Mouse (Mus musculus): ENCODE data around the gene Scd2. TPM values are rescaled to one million over a fixed set of nuclear protein-coding genes. Genes with fewer than 3 reads are reported as not detected.
"Not testable (repeated sequence)": the region's sequence is repeated elsewhere in the genome, so short reads cannot be mapped to it uniquely, and the experiment has no call there.

The Scd2 gene
- total RNA-seq (2022), result 10 to 100 TPM in 1 of 4 experiments, 1 to 10 TPM in 3; 7.5 to 10.2 (median 9.4) TPM

- no peak for DNase-seq (ENCODE audit: low spot score)
These were observed at the start of gene Scd2 for GRCm38 (mm10) chr19:44292941-44293768. Gene Scd2 (plus strand): TSS chr19:44293674.

GRCm38 (mm10) chr19:44245761-44246171 lies 47.7 kb upstream of the Scd2 start:
- peak; percentile 58 for DNase-seq (ENCODE audit: low spot score)

DNA sequence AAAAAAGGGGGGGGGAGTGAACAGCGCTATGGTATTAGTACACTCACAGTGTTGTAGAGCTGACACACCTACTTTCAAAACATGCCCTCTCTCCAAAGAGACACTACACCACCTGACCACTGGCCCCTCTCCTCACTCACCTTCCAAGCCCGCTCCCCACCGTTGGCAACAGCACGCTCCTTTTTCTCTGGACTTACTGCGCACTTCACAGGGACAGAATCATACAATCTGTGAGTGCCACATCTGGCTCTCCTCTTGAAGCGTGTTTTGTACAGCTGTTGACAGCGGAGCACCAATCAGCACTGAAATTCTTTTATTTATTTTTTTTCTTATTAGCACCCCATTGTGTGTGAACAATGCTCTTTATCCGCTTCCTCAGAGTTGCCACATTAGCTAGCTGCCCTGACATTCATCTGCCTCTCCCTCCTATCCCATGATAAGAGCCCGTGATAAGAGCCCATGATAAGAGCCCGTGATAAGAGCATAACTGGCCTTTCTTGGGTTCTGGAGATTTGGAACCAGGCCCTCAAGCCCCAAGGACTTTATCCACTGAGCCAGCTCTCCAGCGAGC lies 47.0 kb upstream of the Scd2 start:
- no peak for DNase-seq (ENCODE audit: low spot score)

GRCm38 (mm10) chr19:44247281-44248080 lies 46.0 kb upstream of the Scd2 start:
- peak; percentile 11 for DNase-seq (ENCODE audit: low spot score)

DNA sequence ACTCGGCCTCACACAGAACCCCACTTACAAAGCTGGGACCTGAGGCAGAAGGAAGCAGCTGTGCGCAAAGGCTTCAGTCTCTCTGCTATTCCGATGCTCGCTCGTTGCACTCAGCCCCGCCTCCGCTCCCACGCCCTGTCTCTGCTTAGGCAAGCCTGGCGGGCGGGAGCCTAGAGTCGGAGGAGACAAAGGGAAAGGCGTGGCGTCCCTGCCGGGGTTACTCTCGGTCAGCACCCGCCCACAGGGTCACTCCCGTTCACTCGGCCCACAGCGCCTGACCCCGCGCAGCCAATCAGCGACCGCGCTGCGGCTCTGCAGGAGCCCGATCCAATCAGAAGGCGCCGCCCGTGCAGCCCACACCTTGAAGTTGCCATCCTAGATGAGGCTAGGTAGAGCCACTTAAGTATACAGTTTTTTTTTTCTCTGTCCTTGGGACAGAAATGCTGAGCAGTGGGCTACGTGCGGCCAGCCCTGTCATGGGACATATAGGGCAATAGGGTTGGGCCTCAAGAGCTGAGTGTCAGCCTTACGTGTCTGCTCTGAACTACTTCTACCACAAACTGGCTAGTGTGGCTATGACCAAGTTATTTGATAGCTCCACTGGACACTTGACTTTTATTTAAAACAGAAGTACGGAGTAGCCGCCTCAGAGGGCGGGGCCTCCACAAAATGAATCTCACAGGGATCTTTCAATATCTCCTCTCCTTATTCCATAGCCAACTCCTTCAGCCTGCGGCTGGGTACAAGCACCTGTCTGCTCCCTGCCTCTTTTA lies 45.2 kb upstream of the Scd2 start:
- DNase-seq (ENCODE audit: low spot score), result peak; percentile 94

DNA sequence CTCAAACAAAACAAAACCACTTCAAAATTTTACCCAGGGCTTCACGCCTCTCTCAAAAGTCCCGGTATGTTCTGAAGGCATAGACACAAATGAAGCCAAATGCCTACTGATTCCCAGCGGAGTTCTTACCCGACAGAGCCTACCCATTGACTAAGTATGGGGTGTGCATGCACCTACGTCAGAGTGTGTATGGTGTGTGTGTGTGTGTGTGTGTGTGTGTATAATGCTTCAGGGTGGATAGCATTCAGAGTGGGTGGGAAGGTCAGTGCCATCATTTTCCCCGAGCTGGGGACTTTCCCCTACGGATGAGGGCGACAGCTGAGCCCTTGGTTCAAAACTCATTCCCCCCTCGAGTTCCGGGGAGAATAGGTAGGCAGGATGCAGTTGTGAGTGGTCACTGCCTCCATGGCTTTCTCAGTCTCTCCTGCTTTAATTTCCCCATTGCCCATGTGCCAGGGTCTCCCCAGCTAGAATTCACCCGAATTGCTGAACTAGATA lies 44.6 kb upstream of the Scd2 start:
- no peak for DNase-seq (ENCODE audit: low spot score)

DNA sequence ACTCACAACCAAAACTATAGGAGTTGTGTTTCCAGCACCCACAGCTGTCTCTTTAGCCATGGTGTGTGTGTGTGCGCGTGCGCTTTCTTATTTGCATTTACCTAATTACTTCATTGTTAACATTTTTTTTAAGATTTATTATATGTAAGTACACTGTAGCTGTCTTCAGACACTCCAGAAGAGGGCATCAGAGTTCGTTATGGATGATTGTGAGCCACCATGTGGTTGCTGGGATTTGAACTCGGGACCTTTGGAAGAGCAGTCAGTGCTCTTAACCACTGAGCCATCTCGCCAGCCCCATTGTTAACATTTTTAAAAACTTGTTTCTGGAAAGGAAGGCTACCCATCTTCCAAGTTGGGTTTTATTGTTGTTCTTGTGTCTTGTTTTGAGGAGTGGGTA lies 42.3 kb upstream of the Scd2 start:
- not testable (repeated sequence) for DNase-seq (ENCODE audit: low spot score)

DNA sequence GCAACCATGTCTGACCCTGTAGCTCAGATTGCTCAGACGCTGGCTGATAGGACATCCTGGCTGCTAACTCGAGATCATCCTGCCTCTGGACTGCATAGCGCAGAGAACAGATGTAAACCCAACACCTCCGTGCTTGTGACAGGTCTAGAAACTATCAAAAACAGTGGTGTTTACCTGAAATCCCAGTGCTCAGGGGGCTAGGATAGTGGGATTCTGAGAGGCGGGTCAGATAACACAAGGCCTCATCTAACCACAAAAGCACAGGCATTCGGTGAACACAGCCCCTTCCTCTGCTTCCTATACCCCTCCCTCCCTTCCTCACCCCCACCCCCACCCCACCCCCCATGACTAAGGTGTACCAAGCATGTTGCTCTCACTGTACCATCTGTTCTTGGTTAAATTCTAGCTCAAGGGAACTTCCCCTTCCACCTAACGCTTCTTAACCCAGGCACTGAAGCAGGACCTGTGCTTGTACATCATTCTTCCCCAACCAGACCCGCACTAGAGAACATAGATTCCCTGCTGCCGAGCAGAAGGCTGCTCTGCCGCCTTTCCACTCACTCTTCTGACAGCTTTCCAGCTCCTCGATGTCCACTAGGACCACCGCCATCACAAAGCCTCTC lies 41.4 kb upstream of the Scd2 start:
- no peak for DNase-seq (ENCODE audit: low spot score)

- not testable (repeated sequence) for DNase-seq (ENCODE audit: low spot score)
These were observed 39.4 kb upstream of the Scd2 start for GRCm38 (mm10) chr19:44254106-44254505.

GRCm38 (mm10) chr19:44257377-44257966 lies 36.0 kb upstream of the Scd2 start:
- DNase-seq (ENCODE audit: low spot score), result no peak

- no peak for DNase-seq (ENCODE audit: low spot score)
These were observed 34.0 kb upstream of the Scd2 start for GRCm38 (mm10) chr19:44259484-44259883.

- no peak for DNase-seq (ENCODE audit: low spot score)
These were observed 33.0 kb upstream of the Scd2 start for GRCm38 (mm10) chr19:44260487-44260886.

GRCm38 (mm10) chr19:44261774-44262173 lies 31.7 kb upstream of the Scd2 start:
- no peak for DNase-seq (ENCODE audit: low spot score)

GRCm38 (mm10) chr19:44263581-44263980 lies 29.9 kb upstream of the Scd2 start:
- DNase-seq (ENCODE audit: low spot score), result no peak

GRCm38 (mm10) chr19:44264226-44264625 lies 29.2 kb upstream of the Scd2 start:
- no peak for DNase-seq (ENCODE audit: low spot score)

DNA sequence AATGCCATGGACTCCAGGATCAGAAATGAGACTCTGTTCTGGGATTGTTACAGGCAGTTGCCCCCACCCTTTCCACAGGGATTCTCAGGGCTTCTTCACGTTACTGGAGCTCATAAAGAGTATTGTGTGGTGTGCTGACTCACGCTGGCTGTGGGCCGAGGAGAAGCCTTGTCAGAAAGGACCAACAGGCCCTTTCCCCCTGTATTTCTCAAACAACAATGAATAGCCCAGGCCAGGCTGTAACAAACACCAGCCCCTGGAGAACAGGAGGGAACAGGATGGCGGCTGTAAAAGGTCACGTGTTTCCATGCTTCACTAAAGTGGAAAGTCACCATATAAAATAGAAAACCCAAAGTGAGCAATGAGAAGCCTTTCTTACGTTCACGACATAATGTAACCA lies 28.2 kb upstream of the Scd2 start:
- DNase-seq (ENCODE audit: low spot score), result no peak

DNA sequence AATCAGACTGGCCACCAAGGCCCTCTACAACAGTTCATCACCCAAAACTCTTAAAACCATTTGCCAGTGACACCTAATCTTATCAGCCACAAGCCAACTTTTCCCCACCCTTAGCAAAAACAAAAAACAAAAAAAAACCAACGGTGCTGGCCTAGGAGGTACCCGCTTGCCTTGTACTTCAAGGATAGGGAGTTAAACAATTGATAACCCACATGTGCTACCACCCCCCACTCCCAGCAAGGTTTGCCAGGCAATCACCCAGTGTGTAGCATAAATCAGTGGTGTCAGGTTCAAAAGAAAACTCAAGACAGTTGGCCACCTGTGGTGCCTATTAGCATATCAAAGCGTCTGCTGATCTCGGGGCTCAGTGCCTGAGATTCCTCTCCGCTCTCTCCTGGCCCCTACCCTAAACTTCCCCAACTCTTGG lies 27.6 kb upstream of the Scd2 start:
- DNase-seq (ENCODE audit: low spot score), result no peak

- no peak for DNase-seq (ENCODE audit: low spot score)
These were observed 27.0 kb upstream of the Scd2 start for GRCm38 (mm10) chr19:44266458-44266823.

GRCm38 (mm10) chr19:44266824-44267498 lies 26.5 kb upstream of the Scd2 start:
- DNase-seq (ENCODE audit: low spot score), result peak; percentile 82

GRCm38 (mm10) chr19:44267499-44268002 lies 25.9 kb upstream of the Scd2 start:
- no peak for DNase-seq (ENCODE audit: low spot score)
